Mouse (Mus musculus): ENCODE data around the gene Creb5. TPM values are rescaled to one million over a fixed set of nuclear protein-coding genes. Genes with fewer than 3 reads are reported as not detected.
"Not testable (repeated sequence)": the region's sequence is repeated elsewhere in the genome, so short reads cannot be mapped to it uniquely, and the experiment has no call there.

Gene Creb5
- total RNA-seq, 2 experiments from 2014 or later, result 5.0 to 5.2 TPM

DNA sequence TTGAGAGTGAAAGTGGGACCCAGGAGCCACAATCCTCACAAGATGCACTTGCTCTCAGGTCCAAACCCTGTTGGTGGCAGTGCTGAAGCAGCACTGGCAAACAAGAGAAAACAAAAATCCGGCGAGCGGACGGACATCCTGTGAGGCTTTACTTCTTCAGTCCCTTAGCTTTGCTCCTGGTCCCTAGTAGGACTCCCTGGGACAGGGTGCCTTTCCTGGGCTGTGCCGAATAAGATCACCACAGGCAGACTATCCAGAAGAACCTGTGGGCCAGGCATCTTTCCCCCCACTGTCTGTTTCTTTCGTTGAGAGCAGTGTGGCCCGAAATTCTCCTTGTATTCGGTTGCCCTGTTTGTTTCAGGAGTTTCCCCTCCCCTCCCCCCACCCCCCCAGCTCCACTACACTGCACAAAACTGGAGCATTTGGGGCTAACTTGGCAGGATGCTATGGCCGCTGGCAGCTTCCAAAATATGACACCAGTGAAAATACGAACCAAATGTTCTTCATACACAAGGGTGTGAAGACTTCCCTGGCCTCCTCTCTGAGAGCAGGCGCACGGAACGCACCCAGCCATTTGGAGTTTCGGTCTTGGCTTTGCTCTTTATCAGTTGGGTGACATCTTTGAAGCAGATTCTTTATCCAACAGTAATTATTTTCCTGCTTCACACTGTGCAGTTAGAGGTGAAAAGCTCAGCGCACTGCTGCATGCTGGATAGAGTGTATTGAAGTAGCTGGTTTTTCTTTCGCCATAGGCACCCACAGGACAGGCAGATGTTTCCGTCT, 32.7 kb downstream of the Creb5 start:
- DNase-seq, result peak; percentile 6 to 17

DNA sequence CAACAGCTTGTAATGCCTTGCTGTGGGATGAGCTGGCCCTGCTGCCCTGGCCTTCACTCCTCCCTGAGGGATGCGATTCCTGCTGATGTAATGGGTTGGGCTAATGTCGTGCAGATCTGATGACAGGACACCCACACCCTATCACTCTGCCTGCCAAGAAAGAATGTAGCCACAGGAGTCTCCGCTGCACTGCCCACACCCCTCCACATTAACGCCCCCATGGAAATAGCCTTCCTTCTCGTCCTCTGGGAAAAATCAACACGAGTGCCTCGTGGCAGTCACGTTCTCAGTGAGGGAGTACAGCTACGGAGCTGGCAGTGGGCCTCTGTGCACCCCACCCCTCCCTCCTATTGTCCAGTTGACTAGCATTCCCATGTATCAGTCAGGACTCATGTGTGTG, 50.3 kb downstream of the Creb5 start:
- DNase-seq, result no peak

DNA sequence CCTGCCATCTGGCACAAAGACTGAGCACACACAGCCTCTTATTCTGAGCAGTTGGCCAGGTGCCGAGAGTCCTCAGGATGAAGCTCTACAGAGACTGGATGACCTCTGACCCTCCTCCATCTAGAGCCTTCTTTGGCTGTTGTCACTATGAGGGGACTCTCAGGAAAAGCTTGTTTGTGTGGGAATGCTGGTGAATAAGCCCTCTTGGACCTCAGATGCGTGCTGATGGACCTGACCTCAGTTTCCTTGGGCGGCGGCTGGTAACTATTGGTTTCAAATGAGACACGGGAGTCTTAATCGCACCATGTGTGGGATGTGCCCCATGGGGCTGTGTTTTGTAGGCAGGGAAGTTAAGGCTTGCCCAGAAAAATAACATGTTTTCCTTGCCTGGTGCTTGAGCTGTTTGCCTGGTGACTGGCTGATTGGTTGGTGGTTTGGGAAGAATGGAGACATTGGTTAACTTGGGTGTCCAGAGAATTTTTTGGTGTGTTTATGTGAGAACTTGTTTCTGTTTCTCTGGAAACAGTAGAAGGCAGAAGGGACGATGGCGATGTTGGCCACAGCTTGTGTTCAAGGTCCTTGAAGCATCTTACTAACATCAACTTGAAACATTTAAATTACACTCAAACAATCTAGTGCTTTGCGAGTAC, 65.4 kb downstream of the Creb5 start:
- no peak for DNase-seq

DNA sequence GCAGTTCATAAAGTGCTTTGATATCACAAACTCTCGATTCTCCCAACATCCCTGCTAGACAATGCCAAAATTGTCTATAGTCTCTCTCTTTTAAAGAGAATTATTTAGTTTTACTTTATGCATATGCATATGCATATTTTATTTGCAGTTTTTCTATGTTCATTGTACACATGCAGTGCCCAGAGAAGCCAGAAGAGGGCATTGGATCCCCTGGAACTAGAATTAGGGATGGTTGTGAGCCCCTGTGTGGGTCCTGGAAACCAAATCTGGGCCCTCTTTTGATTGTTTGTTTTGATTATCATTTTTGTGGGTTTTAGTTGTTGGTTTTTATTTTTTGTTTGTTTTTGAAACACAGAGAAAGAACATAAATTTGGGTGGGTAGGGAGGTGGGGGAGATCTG, 69.3 kb downstream of the Creb5 start:
- no peak for DNase-seq

DNA sequence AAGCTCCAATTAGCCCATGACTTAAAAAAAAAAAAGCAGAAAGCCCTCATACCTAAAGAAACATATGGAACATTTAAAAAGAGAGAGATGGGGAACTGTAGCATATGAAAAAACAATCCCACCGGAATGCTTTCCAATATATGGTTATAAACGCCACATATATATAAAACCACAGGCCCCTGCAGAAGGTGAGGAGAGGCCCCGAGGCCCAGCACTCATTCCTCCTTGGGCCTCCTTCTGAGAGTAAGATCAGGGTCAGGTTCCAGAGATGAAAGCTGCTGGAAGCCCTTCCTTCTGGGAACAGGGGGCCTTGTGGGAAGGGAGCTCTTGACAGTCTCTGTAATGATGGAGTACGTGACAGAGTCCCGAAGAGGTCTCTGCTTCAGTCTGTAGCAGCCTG, 76.5 kb downstream of the Creb5 start:
- DNase-seq, result no peak

DNA sequence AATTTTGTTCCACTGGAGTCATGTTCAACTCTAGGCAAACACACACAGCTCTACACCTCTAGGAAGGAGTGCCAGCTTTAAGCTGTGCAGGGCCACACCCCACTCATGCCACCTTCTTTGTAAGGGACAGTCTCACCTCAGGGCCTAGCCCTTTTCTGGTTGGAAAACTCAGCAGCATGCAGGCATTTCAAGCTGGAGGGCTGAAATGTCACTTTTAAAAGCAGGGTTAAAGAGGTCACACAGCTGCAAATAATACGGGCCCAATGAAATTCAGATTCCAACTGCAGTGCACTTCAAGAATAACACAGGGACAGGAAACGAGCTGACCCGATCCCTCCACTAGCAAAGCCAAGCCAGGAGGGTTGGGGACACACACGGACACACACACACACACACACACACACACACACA, 76.9 kb downstream of the Creb5 start:
- DNase-seq, result no peak

DNA sequence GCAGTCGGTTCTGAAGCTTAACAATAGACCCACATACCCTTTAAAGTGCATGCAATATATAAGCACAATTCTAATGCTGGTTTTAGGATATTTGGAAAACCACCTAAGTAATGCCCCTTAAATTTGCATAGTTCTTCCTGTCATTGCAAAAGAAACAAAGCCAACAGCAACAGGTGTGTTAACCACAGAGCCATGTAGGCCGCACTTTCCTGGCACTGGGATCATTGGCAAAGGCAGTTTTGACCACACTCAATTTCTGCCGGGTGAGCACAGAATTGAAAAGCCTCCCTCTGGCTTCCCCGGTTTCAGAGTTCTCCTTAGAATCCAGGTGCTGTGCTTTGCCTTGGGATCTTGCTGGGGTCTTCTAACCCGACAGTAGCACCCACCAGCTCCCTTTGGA, 82.1 kb downstream of the Creb5 start:
- DNase-seq, result no peak

DNA sequence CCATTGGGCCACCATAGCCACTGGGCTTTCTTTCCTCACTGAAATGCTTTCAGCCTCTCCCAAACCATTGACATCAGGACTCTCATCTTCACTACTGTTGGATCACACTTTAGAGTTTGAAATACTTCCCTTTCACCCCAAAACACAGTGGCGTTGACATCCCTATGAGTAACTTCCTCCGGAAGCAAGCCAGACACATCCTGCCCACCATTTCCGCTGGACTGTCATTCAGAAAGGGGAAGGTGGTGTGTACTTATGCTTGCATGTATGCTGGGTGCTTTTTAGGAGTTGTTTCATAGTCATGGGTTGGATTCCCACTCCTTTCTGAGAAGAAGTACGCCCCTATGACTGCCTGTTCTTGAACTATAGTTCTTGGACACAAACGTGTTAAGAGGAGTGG, 82.9 kb downstream of the Creb5 start:
- no peak for DNase-seq

DNA sequence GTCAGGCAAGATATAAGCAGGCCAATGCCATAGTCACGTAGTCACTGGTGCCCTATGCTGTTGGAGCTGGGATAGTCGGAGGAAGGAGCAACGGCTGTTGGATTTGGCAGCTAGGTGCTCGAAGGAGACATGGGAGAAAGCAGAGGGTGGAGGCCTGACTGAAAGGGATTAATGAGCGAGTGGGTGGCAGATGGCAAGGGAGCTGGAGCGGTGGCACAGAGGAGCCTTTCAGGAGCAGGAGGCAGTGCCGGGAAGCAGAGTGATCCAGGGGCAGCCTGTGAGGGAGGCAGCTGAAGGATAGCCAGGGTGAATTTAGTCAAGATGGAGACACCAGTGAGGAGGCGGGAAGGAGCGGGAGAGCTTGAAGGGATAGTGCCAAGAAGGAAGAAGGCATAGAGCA, 84.9 kb downstream of the Creb5 start:
- DNase-seq, result peak in 1 of 2 experiments; percentile 9

DNA sequence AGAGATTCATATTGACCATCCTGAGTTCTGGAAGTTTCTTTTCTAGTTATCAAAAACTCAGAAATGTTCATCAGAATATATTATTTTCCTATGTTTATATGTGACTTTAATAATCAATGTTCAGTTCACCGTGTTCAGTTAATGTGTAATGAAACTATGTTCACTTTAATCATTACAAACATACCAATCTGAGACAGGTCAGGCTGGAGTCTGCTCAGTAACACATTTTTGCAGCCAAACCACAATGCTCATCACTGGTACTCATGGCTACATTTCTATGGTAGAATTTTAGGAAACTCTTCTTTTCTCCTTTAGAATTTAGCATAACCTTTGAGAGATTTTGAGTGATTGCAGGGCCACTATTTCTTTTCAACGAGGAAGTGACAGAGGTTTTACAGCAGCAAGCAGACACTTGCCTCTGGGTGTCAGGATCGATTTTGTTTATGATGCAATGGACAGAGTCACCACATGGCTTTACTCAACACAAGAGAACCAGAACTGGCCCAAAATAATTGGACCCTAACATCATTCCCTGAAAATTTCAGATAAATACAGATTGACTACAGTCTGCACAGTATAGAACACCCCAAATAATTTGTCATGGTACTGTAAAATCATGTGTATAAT, 87.4 kb downstream of the Creb5 start:
- DNase-seq, result no peak

DNA sequence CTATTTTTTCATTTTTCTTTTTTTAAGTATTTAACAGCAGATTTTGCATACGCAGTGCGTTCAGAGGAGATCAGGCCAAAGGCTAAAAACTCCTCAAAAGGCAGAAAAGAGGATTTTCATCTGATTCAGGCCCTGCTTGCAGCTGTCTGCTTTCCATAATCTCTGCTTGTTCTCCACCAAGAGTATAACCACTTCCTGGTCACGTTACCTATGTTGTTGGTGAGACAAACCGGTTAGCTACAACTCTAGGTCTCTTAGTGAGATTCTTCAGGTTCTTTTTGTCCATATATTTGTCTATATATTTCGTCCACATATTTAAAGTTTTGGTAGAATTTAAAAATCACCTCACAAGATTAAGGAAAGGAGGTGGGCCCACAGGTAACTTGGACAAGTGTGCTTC, 102.2 kb downstream of the Creb5 start:
- DNase-seq, result no peak

DNA sequence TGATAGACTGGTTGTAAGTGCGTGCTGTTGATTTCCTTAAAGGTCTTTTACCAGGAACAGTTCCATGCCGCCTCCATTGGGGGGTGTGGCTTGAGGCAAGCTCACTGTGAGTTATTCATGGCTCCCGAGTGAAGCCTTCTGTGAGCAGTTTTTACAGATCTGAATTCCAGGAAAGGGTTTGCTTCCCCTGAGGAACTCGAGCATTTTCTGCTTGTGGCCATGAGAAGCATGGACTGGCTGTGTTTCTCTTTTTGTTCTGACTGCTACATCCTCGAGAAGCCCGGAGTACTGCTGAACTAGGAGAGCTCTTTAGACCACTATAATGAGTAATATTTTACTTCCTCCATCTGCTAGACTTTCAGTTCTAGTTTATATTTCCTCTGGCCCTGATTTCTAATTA, 103.3 kb downstream of the Creb5 start:
- peak; percentile 10 to 22 for DNase-seq

DNA sequence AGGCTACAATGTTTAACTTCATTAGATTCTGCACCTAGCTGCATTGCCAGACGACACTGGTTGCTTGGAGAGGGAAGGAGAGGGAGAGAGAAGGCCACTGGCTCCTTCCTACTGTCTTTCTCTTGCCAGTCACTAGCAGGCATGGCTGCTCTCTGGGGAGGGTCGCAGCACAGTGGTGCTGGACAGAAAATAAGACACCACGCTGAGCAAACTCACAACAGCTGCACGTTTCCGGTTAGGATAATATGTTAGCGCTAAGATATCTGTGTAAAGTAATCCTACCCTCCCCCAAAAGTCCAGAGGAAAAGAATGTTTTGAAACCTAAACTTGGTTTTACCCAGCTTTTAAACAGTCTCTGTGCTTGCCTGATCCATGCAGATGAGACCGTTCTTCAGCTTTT, 107.0 kb downstream of the Creb5 start:
- no peak for DNase-seq

DNA sequence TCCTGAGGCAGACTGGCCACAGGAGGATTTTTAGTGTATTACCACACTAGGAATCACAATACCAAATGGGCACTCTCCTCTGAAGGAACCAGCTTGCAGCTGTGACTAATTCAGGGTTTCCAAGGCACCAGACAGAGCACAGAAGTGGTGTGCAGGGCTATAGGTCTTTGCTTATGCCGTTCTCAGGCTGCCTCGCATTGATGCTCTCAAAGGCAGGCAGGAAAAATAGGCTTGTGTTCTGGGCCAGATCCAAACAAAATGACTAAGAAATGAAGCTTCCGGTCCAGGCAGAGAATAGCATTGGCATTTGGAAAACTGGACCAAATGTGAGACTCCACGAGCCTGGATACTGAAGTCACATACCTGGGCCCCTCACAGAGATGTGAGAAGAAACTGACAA, 108.1 kb downstream of the Creb5 start:
- no peak for DNase-seq

DNA sequence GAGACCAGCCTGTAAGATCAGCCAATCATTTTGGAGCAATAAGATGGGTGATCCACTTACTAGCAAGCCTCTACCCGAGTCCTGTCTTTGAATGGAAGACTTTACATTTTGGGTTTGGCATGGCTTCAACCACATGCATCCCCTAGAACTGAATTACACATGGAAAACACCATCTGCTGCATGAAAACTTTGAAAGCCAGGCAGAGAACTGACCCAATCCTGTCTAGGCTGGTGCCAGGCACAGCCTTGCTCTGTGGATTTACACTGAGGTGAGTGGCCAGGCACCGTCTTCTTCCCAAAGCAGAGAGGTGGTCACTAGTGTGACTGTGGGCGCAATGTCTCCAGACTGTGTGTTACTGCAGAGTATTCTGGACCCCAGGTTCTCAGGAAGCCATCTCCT, 109.4 kb downstream of the Creb5 start:
- no peak for DNase-seq

DNA sequence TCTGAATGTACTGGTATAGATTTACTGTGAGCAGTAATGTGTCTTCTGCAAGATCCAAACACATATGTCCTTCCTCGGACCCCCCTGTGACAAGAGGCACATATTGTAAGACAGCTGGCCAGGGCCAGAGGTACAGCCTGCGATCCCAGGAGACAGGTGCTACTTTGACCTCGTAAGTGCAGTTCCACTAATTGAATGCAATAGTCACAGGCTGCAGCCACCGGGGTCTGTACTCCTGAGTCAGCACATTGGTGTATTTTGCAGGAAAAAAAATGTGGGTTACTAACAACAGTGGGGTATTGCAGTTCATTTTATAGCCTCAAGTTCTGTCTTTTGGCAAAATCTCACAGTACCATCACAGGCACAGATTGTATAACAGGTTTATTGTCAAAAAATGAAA, 110.7 kb downstream of the Creb5 start:
- DNase-seq, result no peak

DNA sequence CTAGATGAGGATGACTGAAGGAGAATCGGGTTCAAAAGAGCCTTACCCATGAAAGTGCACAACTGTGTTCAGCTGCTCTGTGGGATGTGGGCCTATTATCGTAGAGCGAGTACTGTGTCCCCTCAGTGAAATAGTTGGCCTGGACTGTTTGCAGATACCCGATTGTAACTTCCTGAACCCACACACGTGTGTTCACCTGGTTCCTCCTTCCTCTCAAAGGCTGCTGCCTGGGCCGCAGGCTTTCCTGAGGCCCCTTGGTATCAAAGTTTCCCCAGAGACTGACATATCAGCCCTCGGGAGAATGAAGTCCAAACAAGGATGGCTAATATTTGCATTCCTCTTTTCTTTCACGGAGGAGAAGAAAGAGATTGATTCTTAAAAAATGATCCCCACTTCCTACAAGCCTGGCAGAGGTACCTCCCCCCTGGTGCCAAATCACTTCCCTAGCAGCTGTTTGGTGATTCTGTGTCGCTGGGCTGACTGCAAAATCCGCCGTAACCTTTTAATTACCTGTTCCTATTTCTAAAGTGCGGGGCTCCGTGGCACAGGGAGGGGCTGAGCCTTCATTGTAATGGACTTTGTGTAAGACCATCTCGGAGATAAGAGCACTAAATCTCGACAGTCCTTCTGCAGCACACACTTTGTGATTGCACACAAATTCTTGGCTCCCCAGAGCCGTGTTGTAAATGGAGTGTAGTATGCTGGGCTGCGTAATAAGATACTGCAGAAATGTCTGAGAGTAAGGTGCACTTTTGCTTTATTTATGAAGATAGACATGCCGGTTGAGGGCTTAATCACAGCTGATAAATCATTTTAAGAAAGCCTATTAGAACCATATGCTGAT, 111.4 kb downstream of the Creb5 start:
- no peak for DNase-seq

DNA sequence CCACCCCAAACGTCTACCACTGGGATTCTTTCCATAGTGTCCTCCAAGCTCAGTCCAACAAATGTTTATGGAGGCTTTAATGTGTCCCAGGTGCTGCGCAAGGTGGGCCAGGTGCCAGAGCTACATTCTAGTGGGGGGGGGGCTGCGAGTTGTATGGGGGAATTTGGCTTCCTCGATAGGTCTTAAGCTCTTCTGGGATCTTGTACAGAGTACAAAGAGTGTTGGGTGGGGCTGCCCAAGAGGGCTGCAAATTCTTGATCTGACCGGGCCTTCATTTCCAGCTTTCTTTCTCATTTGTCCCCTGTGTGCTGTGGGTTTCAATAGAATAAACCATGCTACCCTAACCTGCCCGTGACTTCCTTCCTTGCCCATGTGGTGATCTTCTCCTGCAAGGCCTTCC, 114.3 kb downstream of the Creb5 start:
- DNase-seq, result no peak

DNA sequence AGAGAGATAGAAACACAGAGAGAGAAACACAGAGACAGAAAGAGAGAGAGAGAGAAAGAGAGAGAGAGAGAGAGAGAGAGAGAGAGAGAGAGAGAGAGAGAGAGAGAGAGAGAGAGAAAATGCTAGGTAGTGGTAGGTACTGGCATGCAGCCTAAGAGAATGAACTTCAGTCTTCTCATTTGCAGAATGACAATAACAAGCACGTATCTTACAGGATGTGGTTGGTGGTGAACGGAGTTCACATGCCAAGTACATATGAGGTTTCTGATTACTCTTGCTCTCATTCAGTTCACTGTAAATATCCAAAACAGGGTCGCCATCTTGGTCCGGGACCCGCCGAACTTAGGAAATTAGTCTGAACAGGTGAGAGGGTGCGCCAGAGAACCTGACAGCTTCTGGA, 115.5 kb downstream of the Creb5 start:
- DNase-seq, result not testable (repeated sequence)

DNA sequence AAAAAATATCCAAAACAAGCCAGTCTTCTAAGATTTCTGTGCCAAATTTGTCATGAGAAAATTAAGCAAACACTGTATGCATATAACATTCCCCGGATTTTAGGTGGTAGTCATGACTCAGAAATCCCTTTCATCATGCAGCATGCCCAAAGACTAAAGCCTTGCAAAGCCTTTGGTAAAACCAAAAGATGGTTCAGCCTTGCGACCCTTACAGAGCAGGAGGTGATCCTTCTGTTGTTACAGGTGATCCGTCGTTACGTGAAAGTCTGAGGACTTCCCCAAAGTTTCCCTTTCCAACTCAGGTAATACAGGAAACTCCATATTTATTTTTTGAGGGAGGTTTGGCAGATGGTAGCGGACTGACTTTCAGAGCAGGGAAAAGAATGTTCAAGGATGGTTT, 122.1 kb downstream of the Creb5 start:
- no peak for DNase-seq

DNA sequence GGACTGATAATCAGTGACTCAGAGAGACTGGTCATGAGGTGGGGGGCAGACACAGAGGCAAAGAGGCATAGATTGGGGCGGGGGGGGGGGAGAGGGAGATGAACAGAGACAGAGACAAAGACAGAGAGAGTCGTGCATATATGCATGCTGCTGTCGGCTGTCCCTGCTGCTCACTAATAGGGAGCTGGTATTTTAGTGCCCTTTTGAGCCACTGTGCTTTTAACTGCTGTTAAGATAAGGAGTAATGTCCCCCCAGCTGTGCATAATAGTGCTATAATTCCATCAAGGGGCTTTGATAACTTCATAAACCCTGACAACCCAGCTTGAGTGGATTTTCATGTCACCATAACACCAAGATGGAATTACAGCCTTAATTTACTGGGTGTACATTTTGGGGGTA, 134.3 kb downstream of the Creb5 start:
- no peak for DNase-seq

DNA sequence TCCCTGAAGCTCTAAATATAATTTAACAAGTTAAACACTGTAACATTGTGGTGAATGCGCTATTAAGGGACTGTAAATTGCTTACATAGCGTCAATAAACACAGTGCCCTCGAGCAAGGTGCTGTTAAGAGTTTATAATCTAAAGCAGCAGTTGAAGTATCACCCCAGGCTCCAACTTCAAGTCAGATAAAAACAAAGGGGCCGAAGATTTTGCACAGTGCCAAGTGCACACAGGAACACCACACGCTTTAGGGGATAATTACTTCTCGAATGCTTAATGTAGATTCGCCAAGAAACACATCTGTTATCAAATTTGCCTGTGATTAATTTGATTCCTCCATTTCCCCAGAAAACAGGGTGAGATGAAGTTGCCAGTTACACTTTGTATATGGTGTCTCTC, 142.3 kb downstream of the Creb5 start:
- no peak for DNase-seq

DNA sequence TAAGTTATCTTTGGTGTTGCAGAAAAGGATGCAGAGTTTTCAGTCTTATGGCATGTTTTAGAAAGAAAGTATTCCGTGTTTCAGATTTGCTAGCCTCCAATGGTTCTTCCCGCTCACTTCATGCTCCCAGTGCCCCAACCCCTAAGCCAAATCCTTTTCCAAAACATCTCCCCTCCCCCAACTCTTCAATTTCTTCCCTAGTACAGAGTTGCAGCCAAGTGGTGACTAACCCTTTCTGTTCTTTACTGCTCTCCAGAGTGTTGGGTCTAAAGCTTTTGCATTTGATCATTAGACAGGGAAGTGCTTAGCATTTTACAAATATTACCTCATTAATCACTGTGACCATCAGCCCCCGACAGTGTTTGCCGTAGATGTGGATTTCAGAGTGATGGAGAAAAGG, 142.8 kb downstream of the Creb5 start:
- no peak for DNase-seq

All from layer of hippocampus, postnatal 36 days (tissue).